Mouse (Mus musculus) erythroblast, embryonic 14.5 days (primary cell): Measurements from ENCODE around the gene Il12rb1.

ENCODE experiments used
- GATA1 ChIP-seq: IDR thresholded peaks from 2 replicates; pipeline ENCODE4 v1.6.1; 2012; ENCODE audit warnings: low read length, inconsistent platforms, mixed read lengths
- TAL1 ChIP-seq: IDR thresholded peaks from 3 replicates; pipeline ENCODE4 v1.6.1; 2012; ENCODE audit warnings: low read length, inconsistent platforms, mixed read lengths

DNA sequence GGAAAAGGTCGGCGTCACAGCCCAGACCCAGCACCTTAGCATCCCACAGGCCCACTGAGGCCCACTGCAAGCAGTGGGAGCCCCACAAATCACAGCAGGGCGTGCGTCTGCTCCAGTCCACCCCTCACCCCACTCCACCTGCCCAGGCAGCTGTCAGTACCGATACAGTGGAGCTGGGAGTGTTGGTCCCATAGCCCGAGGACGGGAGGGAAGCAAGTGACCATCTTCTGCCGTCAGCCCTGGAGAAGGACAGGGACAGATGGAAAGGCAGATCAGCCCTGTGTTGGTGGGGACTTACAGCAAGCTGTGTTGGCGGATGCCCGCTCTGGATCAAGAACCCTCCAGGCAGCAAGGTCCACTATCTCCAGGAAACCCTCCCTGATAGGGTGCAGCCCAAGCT, 19.2 kb upstream of the Il12rb1 start:
- TF ChIP-seq TAL1 (no peak), GATA1 (no peak)
